Mouse (Mus musculus) liver, embryonic 12.5 days (tissue): ENCODE measurements around the gene Slc50a1. TPM values are rescaled to one million over a fixed set of nuclear protein-coding genes. Genes with fewer than 3 reads are reported as not detected.
A peak's percentile ranks its signal among the peaks of the same experiment; 100 is the strongest.

Experiments
- ATAC-seq: fragments of 200-750 bp; cut with Nextera tagmentation; 2 replicates; pipeline ENCODE4 v1.8.0; 2017; ENCODE audit warnings: moderate number of reproducible peaks, mild to moderate bottlenecking, moderate library complexity
- H3K27ac ChIP-seq: fragments of 300-500 bp; sonication (generic); 2 replicates; pipeline ENCODE4 v1.5.1; 2016; ENCODE audit warnings: mild to moderate bottlenecking
- H3K27me3 ChIP-seq: fragments of 300-500 bp; sonication (generic); replicated peaks from 2 replicates; pipeline ENCODE4 v1.6.1; 2016; ENCODE audit warnings: mild to moderate bottlenecking, moderate library complexity
- H3K36me3 ChIP-seq: fragments of 300-500 bp; sonication (generic); 2 replicates; pipeline ENCODE4 v1.6.1; 2016; ENCODE audit warnings: mild to moderate bottlenecking, moderate library complexity
- H3K4me1 ChIP-seq: fragments of 300-500 bp; sonication (generic); 2 replicates; pipeline ENCODE4 v1.6.1; 2016
- H3K4me2 ChIP-seq: fragments of 300-500 bp; sonication (generic); 2 replicates; pipeline ENCODE4 v1.6.1; 2016; ENCODE audit warnings: mild to moderate bottlenecking, moderate library complexity
- H3K4me3 ChIP-seq: fragments of 300-500 bp; sonication (generic); 2 replicates; pipeline ENCODE4 v1.5.1; 2016; ENCODE audit warnings: mild to moderate bottlenecking, moderate library complexity
- H3K9ac ChIP-seq: fragments of 300-500 bp; sonication (generic); 2 replicates; pipeline ENCODE4 v1.6.1; 2016; ENCODE audit warnings: mild to moderate bottlenecking, moderate library complexity
- H3K9me3 ChIP-seq: fragments of 300-500 bp; sonication (generic); replicated peaks from 2 replicates; pipeline ENCODE4 v1.6.1; 2016; ENCODE audit warnings: mild to moderate bottlenecking, moderate library complexity
- WGBS: fragments of 180-500 bp; shearing (Covaris S2); methylation state at CpG from one replicate; pipeline ENCODE4 v1.1.7; 2016; ENCODE audit not compliant: insufficient replicate concordance; 5-methylcytosine and 5-hydroxymethylcytosine counted together
- polyA plus RNA-seq: library from polyadenylated mRNA; unstranded; fragments of >200 nt; fragmentation: Nextera tagmentation; extraction: Ambion mirVana; gene quantifications from 2 replicates; pipeline ENCODE4 v1.2.1, GENCODE M21; 2016

The Slc50a1 gene
- polyA plus RNA-seq, 1 experiment from 2014 or later, result 21.6 TPM

- no peaks in the 10 kb centered on the region for H3K9me3 ChIP-seq
- no peak overlapping the region for H3K9ac ChIP-seq
- H3K36me3 ChIP-seq, result no peaks in the 10 kb centered on the region
- no peak overlapping the region for H3K4me3 ChIP-seq
- H3K4me2 ChIP-seq, result no peak overlapping the region
- H3K4me1 ChIP-seq, result peaks cover 11% of the 10 kb centered on the region
- WGBS, result 56% methylated on average over 12 of the region's 12 CpGs
- H3K27me3 ChIP-seq, result peaks cover 69% of the 10 kb centered on the region
- no peak overlapping the region for H3K27ac ChIP-seq
- ATAC-seq, result peak; percentile 33; the same call in 1 of the 2 replicates
Observed at GRCm38 (mm10) chr3:89238494-89238893, 31.9 kb downstream of the Slc50a1 start.

GRCm38 (mm10) chr3:89237682-89238081 is 32.7 kb downstream of the Slc50a1 start:
- H3K4me3 ChIP-seq, result no peak overlapping the region
- no peak for ATAC-seq
- H3K36me3 ChIP-seq, result no peaks in the 10 kb centered on the region
- no peak overlapping the region for H3K27ac ChIP-seq
- no peaks in the 10 kb centered on the region for H3K9me3 ChIP-seq
- no peak overlapping the region for H3K4me2 ChIP-seq
- H3K9ac ChIP-seq, result no peak overlapping the region
- peaks cover 7% of the 10 kb centered on the region for H3K4me1 ChIP-seq
- WGBS, result 78% methylated on average over 21 of the region's 21 CpGs
- H3K27me3 ChIP-seq, result peaks cover 64% of the 10 kb centered on the region

GRCm38 (mm10) chr3:89236516-89236915 is 33.9 kb downstream of the Slc50a1 start:
- Histone ChIP-seq H3K27ac (no peak overlapping the region), H3K4me1 (peaks cover 10% of the 10 kb centered on the region), H3K27me3 (peaks cover 68% of the 10 kb centered on the region), H3K36me3 (no peaks in the 10 kb centered on the region), H3K9ac (no peak overlapping the region), H3K9me3 (no peaks in the 10 kb centered on the region), H3K4me2 (no peak overlapping the region), H3K4me3 (no peak overlapping the region)
- 75% methylated on average over 10 of the region's 10 CpGs for WGBS
- no peak for ATAC-seq

- Histone ChIP-seq H3K36me3 (no peaks in the 10 kb centered on the region), H3K9ac (no peak overlapping the region), H3K4me1 (peaks cover 10% of the 10 kb centered on the region), H3K27ac (no peak overlapping the region), H3K9me3 (no peaks in the 10 kb centered on the region), H3K4me3 (no peak overlapping the region), H3K4me2 (no peak overlapping the region), H3K27me3 (peaks cover 85% of the 10 kb centered on the region)
- 50% methylated on average over 14 of the region's 14 CpGs for WGBS
- no peak for ATAC-seq
Observed at GRCm38 (mm10) chr3:89233562-89234110, 36.7 kb downstream of the Slc50a1 start.

- Histone ChIP-seq H3K27me3 (peaks cover 85% of the 10 kb centered on the region), H3K27ac (no peak overlapping the region), H3K4me3 (no peak overlapping the region), H3K4me2 (no peak overlapping the region), H3K9me3 (no peaks in the 10 kb centered on the region), H3K9ac (no peak overlapping the region), H3K4me1 (peaks cover 16% of the 10 kb centered on the region), H3K36me3 (no peaks in the 10 kb centered on the region)
- WGBS, result 60% methylated on average over 5 of the region's 6 CpGs
- no peak for ATAC-seq
Observed at GRCm38 (mm10) chr3:89232614-89233013, 37.8 kb downstream of the Slc50a1 start.

GRCm38 (mm10) chr3:89231772-89232275 is 38.5 kb downstream of the Slc50a1 start:
- no peak overlapping the region for H3K27ac ChIP-seq

GRCm38 (mm10) chr3:89231345-89231744 is 39.0 kb downstream of the Slc50a1 start:
- WGBS, result 21% methylated on average over 7 of the region's 7 CpGs
- Histone ChIP-seq H3K9me3 (no peaks in the 10 kb centered on the region), H3K27me3 (peaks cover 89% of the 10 kb centered on the region)

More at GRCm38 (mm10) chr3:89231772-89232275, 38.5 kb downstream of the Slc50a1 start:
- H3K9ac ChIP-seq, result no peak overlapping the region
- no peaks in the 10 kb centered on the region for H3K9me3 ChIP-seq
- peaks cover 89% of the 10 kb centered on the region for H3K27me3 ChIP-seq
- H3K36me3 ChIP-seq, result no peaks in the 10 kb centered on the region
- ATAC-seq, result no peak
- H3K4me3 ChIP-seq, result no peak overlapping the region
- H3K4me2 ChIP-seq, result no peak overlapping the region
- peaks cover 24% of the 10 kb centered on the region for H3K4me1 ChIP-seq
- 65% methylated on average over 16 of the region's 16 CpGs for whole genome bisulfite sequencing

GRCm38 (mm10) chr3:89230561-89230960 is 39.8 kb downstream of the Slc50a1 start:
- 39% methylated on average over 2 of the region's 2 CpGs for WGBS
- H3K36me3 ChIP-seq, result no peaks in the 10 kb centered on the region
- H3K27ac ChIP-seq, result no peak overlapping the region
- no peak overlapping the region for H3K4me2 ChIP-seq
- H3K9ac ChIP-seq, result no peak overlapping the region
- peaks cover 89% of the 10 kb centered on the region for H3K27me3 ChIP-seq
- no peak overlapping the region for H3K4me3 ChIP-seq
- peaks cover 34% of the 10 kb centered on the region for H3K4me1 ChIP-seq
- no peak for ATAC-seq
- H3K9me3 ChIP-seq, result no peaks in the 10 kb centered on the region

More at GRCm38 (mm10) chr3:89231345-89231744, 39.0 kb downstream of the Slc50a1 start:
- Histone ChIP-seq H3K4me2 (no peak overlapping the region), H3K4me3 (no peak overlapping the region), H3K27ac (no peak overlapping the region), H3K36me3 (no peaks in the 10 kb centered on the region), H3K4me1 (peaks cover 29% of the 10 kb centered on the region), H3K9ac (no peak overlapping the region)
- no peak for ATAC-seq

GRCm38 (mm10) chr3:89229276-89229675 is 41.1 kb downstream of the Slc50a1 start:
- WGBS, result 57% methylated on average over 4 of the region's 4 CpGs
- ATAC-seq, result no peak
- Histone ChIP-seq H3K9ac (no peak overlapping the region), H3K4me3 (no peak overlapping the region), H3K4me2 (no peak overlapping the region), H3K4me1 (peaks cover 34% of the 10 kb centered on the region), H3K27ac (no peak overlapping the region), H3K36me3 (no peaks in the 10 kb centered on the region), H3K27me3 (peaks cover 89% of the 10 kb centered on the region), H3K9me3 (no peaks in the 10 kb centered on the region)

- ATAC-seq, result no peak
- peaks cover 34% of the 10 kb centered on the region for H3K4me1 ChIP-seq
- 40% methylated on average over 9 of the region's 10 CpGs for WGBS
- peaks cover 89% of the 10 kb centered on the region for H3K27me3 ChIP-seq
- H3K9ac ChIP-seq, result peak within 1 kb of the TSS; percentile 59
- H3K4me2 ChIP-seq, result peak within 1 kb of the TSS; percentile 76
- peak within 1 kb of the TSS; percentile 55 for H3K4me3 ChIP-seq
- no peak within 1 kb of the TSS for H3K27ac ChIP-seq
- H3K9me3 ChIP-seq, result no peaks in the 10 kb centered on the region
- no peaks in the 10 kb centered on the region for H3K36me3 ChIP-seq
Observed at GRCm38 (mm10) chr3:89228836-89229235, 41.5 kb downstream of the Slc50a1 start, which contains the start of gene Muc1. Gene Muc1, plus strand, starts transcription at chr3:89229057.

- under 1% methylated on average over 20 of the region's 20 CpGs for WGBS
- peaks cover 34% of the 10 kb centered on the region for H3K4me1 ChIP-seq
- H3K27ac ChIP-seq, result no peak overlapping the region
- peak overlapping the region; percentile 55 for H3K4me3 ChIP-seq
- H3K9me3 ChIP-seq, result no peaks in the 10 kb centered on the region
- H3K36me3 ChIP-seq, result no peaks in the 10 kb centered on the region
- ATAC-seq, result peak; percentile 54
- peak overlapping the region; percentile 76 for H3K4me2 ChIP-seq
- H3K27me3 ChIP-seq, result peaks cover 96% of the 10 kb centered on the region
- peak overlapping the region; percentile 59 for H3K9ac ChIP-seq
Observed at GRCm38 (mm10) chr3:89228180-89228549, 42.2 kb downstream of the Slc50a1 start.

- Histone ChIP-seq H3K36me3 (no peaks in the 10 kb centered on the region), H3K4me3 (peak overlapping the region; percentile 55), H3K4me2 (peak overlapping the region; percentile 76), H3K9ac (peak overlapping the region; percentile 1), H3K9me3 (no peaks in the 10 kb centered on the region), H3K27ac (no peak overlapping the region), H3K4me1 (peaks cover 32% of the 10 kb centered on the region), H3K27me3 (peaks cover 95% of the 10 kb centered on the region)
- 6% methylated on average over 41 of the region's 41 CpGs for WGBS
- peak; percentile 35 for ATAC-seq
Observed at GRCm38 (mm10) chr3:89227307-89228179, 42.8 kb downstream of the Slc50a1 start.
